Mouse (Mus musculus) C2C12 (cell line): ENCODE measurements around the gene Fkbp6. TPM values are rescaled to one million over a fixed set of nuclear protein-coding genes. Genes with fewer than 3 reads are reported as not detected.

Experiments
- H3K27me3 ChIP-seq: one replicate; pipeline ENCODE4 v1.6.1; 2011; ENCODE audit not compliant: control insufficient read depth, insufficient read depth, insufficient read length
- H3K36me3 ChIP-seq: one replicate; pipeline ENCODE4 v1.6.1; 2011; ENCODE audit not compliant: control insufficient read depth, insufficient read depth
- H3K4me3 ChIP-seq: one replicate; pipeline ENCODE4 v1.5.1; 2011; ENCODE audit warnings: mild to moderate bottlenecking, control low read depth; ENCODE audit not compliant: poor library complexity, insufficient read depth, severe bottlenecking
- H3K79me2 ChIP-seq: one replicate; pipeline ENCODE4 v1.6.1; 2011; ENCODE audit not compliant: control insufficient read depth, insufficient read depth
- H3K79me3 ChIP-seq: one replicate; pipeline ENCODE4 v1.6.1; 2011; ENCODE audit warnings: low read depth, control low read depth
- H3ac ChIP-seq: one replicate; pipeline ENCODE3; 2011; ENCODE audit warnings: low read depth; ENCODE audit not compliant: control insufficient read depth, insufficient read length
- CEBPB ChIP-seq: IDR thresholded peaks from one replicate; pipeline ENCODE4 v1.6.1; 2011; ENCODE audit warnings: low read depth, mild to moderate bottlenecking, control low read depth, moderate library complexity
- CTCF ChIP-seq: IDR thresholded peaks from one replicate; pipeline ENCODE4 v1.5.1; 2011; ENCODE audit not compliant: control insufficient read depth, insufficient read depth, insufficient read length
- FOSL1 ChIP-seq: IDR thresholded peaks from one replicate; pipeline ENCODE4 v1.8.0; 2011; ENCODE audit warnings: mild to moderate bottlenecking, low read length; ENCODE audit not compliant: poor library complexity, insufficient read depth, severe bottlenecking
- MAX ChIP-seq: IDR thresholded peaks from one replicate; pipeline ENCODE4 v1.6.1; 2011; ENCODE audit warnings: mild to moderate bottlenecking, control low read depth
- MYOD1 ChIP-seq: IDR thresholded peaks from one replicate; pipeline ENCODE4 v1.6.1; 2011; ENCODE audit warnings: low read depth; ENCODE audit not compliant: control insufficient read depth, insufficient read length
- MYOG ChIP-seq: IDR thresholded peaks from one replicate; pipeline ENCODE4 v1.6.1; 2011; ENCODE audit not compliant: control insufficient read depth, insufficient read length; ENCODE audit errors: extremely low read depth
- USF1 ChIP-seq: IDR thresholded peaks from one replicate; pipeline ENCODE4 v1.6.1; 2011; ENCODE audit warnings: low read depth, mild to moderate bottlenecking, control low read depth, moderate library complexity
- polyA plus RNA-seq: library from polyadenylated mRNA; unstranded; fragments of >200 nt; fragmentation: generic; extraction: Trizol; gene quantifications from one replicate; pipeline ENCODE4 v1.2.1, GENCODE M21; 2012; ENCODE audit warnings: missing spikeins

The Fkbp6 gene
- polyA plus RNA-seq, 1 experiment = not detected

DNA sequence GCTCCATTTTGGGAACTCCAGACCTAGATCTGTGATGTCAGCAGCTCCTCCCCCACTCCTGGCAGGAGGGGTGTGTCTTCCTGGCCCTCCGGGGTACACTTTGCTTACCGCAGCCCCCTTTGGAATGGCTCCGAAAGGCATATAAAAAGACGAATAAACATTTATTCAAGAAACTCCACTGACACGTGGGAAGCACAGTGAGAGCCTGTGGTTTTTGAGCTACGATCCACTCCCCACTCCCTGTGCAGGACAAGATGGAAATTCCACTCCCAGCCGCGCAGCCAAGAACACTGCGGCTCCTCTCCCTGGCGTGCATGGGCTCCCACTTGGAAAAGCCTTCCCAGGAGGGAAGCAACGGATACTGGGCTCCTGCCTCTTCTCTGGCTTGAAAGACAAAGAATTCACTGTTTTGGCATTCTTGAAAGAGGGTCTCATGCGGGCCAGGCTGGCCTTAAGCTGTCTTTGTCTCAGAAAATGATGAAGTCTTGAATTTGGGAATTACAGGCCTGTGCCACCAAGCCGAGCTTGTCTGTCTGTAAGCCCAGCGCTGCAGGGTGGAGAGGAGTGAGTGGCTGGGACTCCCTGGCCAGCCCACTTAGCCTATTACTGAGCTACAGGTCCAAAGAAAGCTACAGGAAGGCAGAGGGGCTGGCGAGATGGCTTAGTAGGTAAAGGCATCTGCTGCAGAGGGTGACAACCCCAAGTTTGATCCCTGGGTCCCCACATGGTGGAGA lies 75.0 kb downstream of the Fkbp6 start:
- no peaks in the 10 kb centered on the region for H3K79me3 ChIP-seq
- no peak for TF ChIP-seq CEBPB
- no peaks in the 10 kb centered on the region for H3K79me2 ChIP-seq
- H3ac ChIP-seq = no peak overlapping the region
- no peak overlapping the region for H3K4me3 ChIP-seq
- H3K36me3 ChIP-seq = no peaks in the 10 kb centered on the region
- peaks cover 61% of the 10 kb centered on the region for H3K27me3 ChIP-seq

- Histone ChIP-seq H3ac (no peak overlapping the region), H3K4me3 (no peak overlapping the region), H3K79me2 (no peaks in the 10 kb centered on the region), H3K79me3 (no peaks in the 10 kb centered on the region), H3K27me3 (peaks cover 57% of the 10 kb centered on the region), H3K36me3 (no peaks in the 10 kb centered on the region)
- TF ChIP-seq MAX (no peak), CEBPB (no peak), MYOD1 (no peak), MYOG (no peak), FOSL1 (no peak), CTCF (no peak), USF1 (no peak)
These were observed 78.2 kb downstream of the Fkbp6 start for GRCm38 (mm10) chr5:135271563-135272165.

DNA sequence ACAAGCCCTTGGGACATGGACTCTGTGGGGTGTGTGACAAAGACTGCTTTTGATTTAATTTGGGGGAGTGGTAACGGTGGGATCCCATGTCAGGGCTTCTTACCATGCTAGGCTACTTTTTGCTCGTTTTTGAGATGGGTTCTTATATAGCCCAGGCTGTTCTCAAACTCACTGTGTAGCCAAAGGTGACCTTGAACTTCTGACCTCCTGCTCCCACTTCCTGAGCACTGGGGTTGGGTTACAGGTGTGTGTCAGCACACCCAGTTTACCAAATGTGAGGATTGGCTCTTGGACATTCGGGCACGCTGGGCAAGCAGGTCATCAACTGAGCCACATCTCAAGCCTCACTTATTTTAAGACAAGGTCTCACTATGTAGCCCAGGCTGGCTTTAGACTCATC lies 79.5 kb downstream of the Fkbp6 start:
- no peaks in the 10 kb centered on the region for H3K79me3 ChIP-seq
- no peak for TF ChIP-seq CTCF
- TF ChIP-seq FOSL1 = no peak
- TF ChIP-seq USF1 = no peak
- TF ChIP-seq CEBPB = no peak
- TF ChIP-seq MAX = no peak
- TF ChIP-seq MYOG = no peak
- TF ChIP-seq MYOD1 = no peak

DNA sequence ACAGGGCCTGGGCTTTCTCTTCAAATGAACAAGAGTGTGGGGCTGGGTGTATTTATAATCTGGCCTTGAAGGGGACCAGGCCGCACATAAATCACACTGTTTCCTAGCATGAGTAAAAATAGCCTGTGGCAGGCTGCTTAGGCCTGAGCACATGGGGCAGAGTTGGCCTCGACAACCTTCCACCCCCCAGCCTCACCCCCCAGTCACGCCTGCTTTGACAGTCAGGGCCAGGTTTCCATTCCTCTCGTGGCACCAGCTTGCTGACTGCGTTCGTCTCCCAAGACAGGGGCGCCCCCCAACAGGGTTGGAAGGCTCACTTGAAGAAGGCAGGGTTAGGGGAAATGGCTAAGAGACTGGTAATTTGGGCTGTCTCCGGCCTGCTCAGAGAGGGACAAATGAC lies 80.4 kb downstream of the Fkbp6 start:
- Histone ChIP-seq H3ac (no peak overlapping the region), H3K4me3 (no peak overlapping the region), H3K27me3 (peaks cover 44% of the 10 kb centered on the region), H3K79me2 (no peaks in the 10 kb centered on the region), H3K79me3 (no peaks in the 10 kb centered on the region), H3K36me3 (no peaks in the 10 kb centered on the region)
- no peak for TF ChIP-seq USF1
- no peak for TF ChIP-seq MAX
- no peak for TF ChIP-seq CEBPB
- no peak for TF ChIP-seq MYOG

More for the DNA sequence above, 79.5 kb downstream of the Fkbp6 start:
- H3K27me3 ChIP-seq = peaks cover 49% of the 10 kb centered on the region
- H3K79me2 ChIP-seq = no peaks in the 10 kb centered on the region
- no peak overlapping the region for H3ac ChIP-seq
- no peak overlapping the region for H3K4me3 ChIP-seq
- no peaks in the 10 kb centered on the region for H3K36me3 ChIP-seq

DNA sequence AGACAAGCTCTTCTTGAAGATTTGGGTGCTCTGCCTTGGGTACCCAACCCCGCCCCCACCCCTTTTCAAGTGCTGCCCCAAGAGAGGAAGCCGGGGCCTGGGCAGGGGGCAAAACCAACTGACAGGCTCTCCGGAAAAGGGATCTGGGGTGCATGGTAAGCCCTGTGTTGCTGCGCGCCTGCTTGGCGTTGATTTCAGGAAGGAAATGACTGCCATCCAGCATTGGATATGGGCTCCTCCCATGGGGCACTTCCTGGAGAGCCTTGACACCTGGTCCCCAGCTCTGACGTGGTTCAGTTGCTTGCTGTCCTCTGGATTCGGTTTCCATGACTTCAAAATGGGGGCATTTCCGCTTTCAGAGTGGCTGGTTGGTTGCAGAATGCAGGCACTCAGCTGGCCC lies 85.3 kb downstream of the Fkbp6 start:
- Histone ChIP-seq H3K4me3 (no peak overlapping the region), H3K79me2 (no peaks in the 10 kb centered on the region)

GRCm38 (mm10) chr5:135263866-135264503 lies 85.9 kb downstream of the Fkbp6 start:
- Histone ChIP-seq H3K36me3 (no peaks in the 10 kb centered on the region), H3K4me3 (no peak overlapping the region), H3K79me2 (no peaks in the 10 kb centered on the region), H3K79me3 (no peaks in the 10 kb centered on the region), H3K27me3 (peaks cover 27% of the 10 kb centered on the region), H3ac (no peak overlapping the region)
- TF ChIP-seq MAX (no peak), MYOD1 (no peak), CEBPB (no peak), FOSL1 (no peak), USF1 (no peak), MYOG (no peak), CTCF (no peak)

More for the DNA sequence above, 85.3 kb downstream of the Fkbp6 start:
- no peak overlapping the region for H3ac ChIP-seq
- no peaks in the 10 kb centered on the region for H3K36me3 ChIP-seq
- TF ChIP-seq CTCF (no peak), FOSL1 (no peak), MYOG (no peak)
- peaks cover 25% of the 10 kb centered on the region for H3K27me3 ChIP-seq
- H3K79me3 ChIP-seq = no peaks in the 10 kb centered on the region
